Mouse (Mus musculus) intestine, embryonic 14.5 days (tissue): ENCODE data around the gene Ppargc1a. TPM values are rescaled to one million over a fixed set of nuclear protein-coding genes. Genes with fewer than 3 reads are reported as not detected.

ENCODE experiments used
- ATAC-seq: fragments of 200-750 bp; cut with Nextera tagmentation; replicated peaks from 2 replicates; pipeline ENCODE4 v1.8.0; 2017; ENCODE audit warnings: low read depth, moderate number of reproducible peaks, moderate TSS enrichment, moderate library complexity; ENCODE audit not compliant: low FRiP score, low TSS enrichment
- DNase-seq: peaks from one replicate; pipeline ENCODE4 v3.0.0-alpha.2; 2018; ENCODE audit warnings: low spot score
- H3K27ac ChIP-seq: fragments of 300-500 bp; sonication (generic); 2 replicates; pipeline ENCODE4 v1.5.1; 2014; ENCODE audit warnings: low read depth, mild to moderate bottlenecking, control low read depth
- H3K27me3 ChIP-seq: fragments of 300-500 bp; sonication (generic); replicated peaks from 2 replicates; pipeline ENCODE4 v1.6.1; 2014; ENCODE audit warnings: low read length, control low read depth; ENCODE audit not compliant: control insufficient read depth, insufficient read depth
- H3K36me3 ChIP-seq: fragments of 300-500 bp; sonication (generic); 2 replicates; pipeline ENCODE4 v1.6.1; 2014; ENCODE audit warnings: low read length, control low read depth; ENCODE audit not compliant: control insufficient read depth, insufficient read depth
- H3K4me1 ChIP-seq: fragments of 300-500 bp; sonication (generic); replicated peaks from 2 replicates; pipeline ENCODE4 v1.6.1; 2014; ENCODE audit warnings: low read length, control low read depth, mixed read lengths; ENCODE audit not compliant: control insufficient read depth, insufficient read depth
- H3K4me2 ChIP-seq: fragments of 300-500 bp; sonication (generic); 2 replicates; pipeline ENCODE4 v1.6.1; 2014; ENCODE audit warnings: low read length
- H3K4me3 ChIP-seq: fragments of 300-500 bp; sonication (generic); 2 replicates; pipeline ENCODE4 v1.5.1; 2014; ENCODE audit warnings: low read depth, low read length, control low read depth, mixed read lengths
- H3K9ac ChIP-seq: fragments of 300-500 bp; sonication (generic); 2 replicates; pipeline ENCODE4 v1.6.1; 2014; ENCODE audit warnings: mild to moderate bottlenecking, low read length
- H3K9me3 ChIP-seq: fragments of 300-500 bp; sonication (generic); 2 replicates; pipeline ENCODE4 v1.6.1; 2016; ENCODE audit warnings: low read length, control low read depth; ENCODE audit not compliant: control insufficient read depth
- WGBS: fragments of 180-500 bp; shearing (Covaris S2); extraction: QIAGEN DNeasy Blood & Tissue Kit; methylation state at CpG from one replicate; pipeline ENCODE4 v1.1.7; 2014; 5-methylcytosine and 5-hydroxymethylcytosine counted together
- polyA plus RNA-seq: library from polyadenylated mRNA; unstranded; fragments of >200 nt; fragmentation: Nextera tagmentation; extraction: Ambion mirVana; gene quantifications from 2 replicates; pipeline ENCODE4 v1.2.1, GENCODE M21; 2014

Ppargc1a gene
- polyA plus RNA-seq, 1 experiment from 2014 or later = 5.5 TPM

GRCm38 (mm10) chr5:51517440-51518187 lies 49.9 kb downstream of the Ppargc1a start:
- Histone ChIP-seq H3K4me3 (no peak overlapping the region), H3K27me3 (no peaks in the 10 kb centered on the region), H3K9me3 (no peaks in the 10 kb centered on the region), H3K9ac (no peak overlapping the region), H3K27ac (no peak overlapping the region), H3K4me1 (no peaks in the 10 kb centered on the region), H3K4me2 (no peak overlapping the region), H3K36me3 (no peaks in the 10 kb centered on the region)
- ATAC-seq (no peak), DNase-seq (no peak)
- 70% methylated on average over 6 of the region's 6 CpGs for WGBS

GRCm38 (mm10) chr5:51504654-51505053 lies 62.9 kb downstream of the Ppargc1a start:
- no peak overlapping the region for H3K4me2 ChIP-seq
- no peaks in the 10 kb centered on the region for H3K4me1 ChIP-seq
- H3K9me3 ChIP-seq = no peaks in the 10 kb centered on the region
- no peaks in the 10 kb centered on the region for H3K36me3 ChIP-seq
- DNase-seq = no peak
- 76% methylated on average over 2 of the region's 2 CpGs for WGBS
- H3K27ac ChIP-seq = no peak overlapping the region
- no peak overlapping the region for H3K4me3 ChIP-seq
- ATAC-seq = no peak
- no peaks in the 10 kb centered on the region for H3K27me3 ChIP-seq
- H3K9ac ChIP-seq = no peak overlapping the region

- no peak for DNase-seq
- 43% methylated on average over 9 of the region's 9 CpGs for WGBS
- Histone ChIP-seq H3K27me3 (no peaks in the 10 kb centered on the region), H3K36me3 (no peaks in the 10 kb centered on the region), H3K4me1 (no peaks in the 10 kb centered on the region), H3K4me2 (no peak overlapping the region), H3K9me3 (no peaks in the 10 kb centered on the region), H3K4me3 (no peak overlapping the region), H3K27ac (no peak overlapping the region), H3K9ac (no peak overlapping the region)
- no peak for ATAC-seq
Observed at GRCm38 (mm10) chr5:51497910-51498517, 69.5 kb downstream of the Ppargc1a start.

- Histone ChIP-seq H3K27me3 (no peaks in the 10 kb centered on the region), H3K4me1 (no peaks in the 10 kb centered on the region), H3K27ac (no peak overlapping the region), H3K9ac (no peak overlapping the region), H3K4me3 (no peak overlapping the region), H3K36me3 (no peaks in the 10 kb centered on the region), H3K9me3 (no peaks in the 10 kb centered on the region), H3K4me2 (no peak overlapping the region; the same call in 1 of the 2 replicates)
- DNase-seq (no peak), ATAC-seq (no peak)
- 75% methylated on average over 6 of the region's 6 CpGs for WGBS
Observed at GRCm38 (mm10) chr5:51495446-51495845, 72.1 kb downstream of the Ppargc1a start.

GRCm38 (mm10) chr5:51494358-51494876 lies 73.1 kb downstream of the Ppargc1a start:
- H3K27ac ChIP-seq = no peak overlapping the region
- H3K4me2 ChIP-seq = no peak overlapping the region
- ATAC-seq (no peak), DNase-seq (no peak)
- no peaks in the 10 kb centered on the region for H3K9me3 ChIP-seq
- H3K4me1 ChIP-seq = no peaks in the 10 kb centered on the region
- no peaks in the 10 kb centered on the region for H3K27me3 ChIP-seq
- H3K4me3 ChIP-seq = no peak overlapping the region
- no peak overlapping the region for H3K9ac ChIP-seq
- H3K36me3 ChIP-seq = no peaks in the 10 kb centered on the region
- 63% methylated on average over 15 of the region's 15 CpGs for WGBS

GRCm38 (mm10) chr5:51483768-51484167 lies 83.8 kb downstream of the Ppargc1a start:
- Histone ChIP-seq H3K27ac (no peak overlapping the region), H3K9ac (no peak overlapping the region), H3K4me3 (no peak overlapping the region), H3K27me3 (no peaks in the 10 kb centered on the region), H3K36me3 (no peaks in the 10 kb centered on the region), H3K9me3 (no peaks in the 10 kb centered on the region), H3K4me2 (no peak overlapping the region), H3K4me1 (no peaks in the 10 kb centered on the region)
- DNase-seq (no peak), ATAC-seq (no peak)
- WGBS = 55% methylated on average over 1 of the region's 1 CpGs

GRCm38 (mm10) chr5:51479859-51480258 lies 87.7 kb downstream of the Ppargc1a start:
- no peaks in the 10 kb centered on the region for H3K36me3 ChIP-seq
- no peak overlapping the region for H3K9ac ChIP-seq
- ATAC-seq = no peak

GRCm38 (mm10) chr5:51479456-51479855 lies 88.1 kb downstream of the Ppargc1a start:
- no peak overlapping the region for H3K27ac ChIP-seq
- no peak for DNase-seq

More at GRCm38 (mm10) chr5:51479859-51480258, 87.7 kb downstream of the Ppargc1a start:
- Histone ChIP-seq H3K27me3 (no peaks in the 10 kb centered on the region), H3K4me1 (peaks cover 5% of the 10 kb centered on the region; the same call in 1 of the 2 replicates), H3K4me2 (no peak overlapping the region), H3K9me3 (no peaks in the 10 kb centered on the region), H3K27ac (no peak overlapping the region), H3K4me3 (no peak overlapping the region)
- DNase-seq = no peak

More at GRCm38 (mm10) chr5:51479456-51479855, 88.1 kb downstream of the Ppargc1a start:
- Histone ChIP-seq H3K27me3 (no peaks in the 10 kb centered on the region), H3K9me3 (no peaks in the 10 kb centered on the region), H3K4me3 (no peak overlapping the region), H3K4me1 (peaks cover 5% of the 10 kb centered on the region; the same call in 1 of the 2 replicates), H3K9ac (no peak overlapping the region), H3K36me3 (no peaks in the 10 kb centered on the region), H3K4me2 (no peak overlapping the region)
- WGBS = 66% methylated on average over 2 of the region's 2 CpGs
- no peak for ATAC-seq
